Mouse (Mus musculus): ENCODE measurements at regions not wholly inside any gene's neighbourhood (a gene's known extent, or its start where the extent isn't known, plus 50 kb on each side); places are given as distances from the start of the nearest gene placed in this dataset.

GRCm38 (mm10) chr17:63575316-63576007 is 75.6 kb upstream of the Fbxl17 start:
- no peaks in the 10 kb centered on the region for H3K36me3 ChIP-seq
- no peak overlapping the region for H3K4me3 ChIP-seq
- no peaks in the 10 kb centered on the region for H3K9me3 ChIP-seq
- no peak overlapping the region for H3K9ac ChIP-seq
- H3K4me1 ChIP-seq, result no peaks in the 10 kb centered on the region
- no peak overlapping the region for H3K27ac ChIP-seq
- 0 out of 2 replicates have a peak, but pooled peaks cover 2% of the 10 kb centered on the region for H3K27me3 ChIP-seq
- H3K4me2 ChIP-seq, result no peak overlapping the region
- no peak for ATAC-seq (ENCODE audit: insufficient number of reproducible peaks, insufficient read depth, low FRiP score, low TSS enrichment, low read depth)
- 35% methylated on average over 4 of the region's 4 CpGs for WGBS

GRCm38 (mm10) chr17:63582870-63583269 is 83.1 kb upstream of the Fbxl17 start:
- WGBS, result 72% methylated on average over 4 of the region's 4 CpGs
- ATAC-seq (ENCODE audit: insufficient number of reproducible peaks, insufficient read depth, low FRiP score, low TSS enrichment, low read depth), result no peak
- Histone ChIP-seq H3K9me3 (no peaks in the 10 kb centered on the region), H3K9ac (no peak overlapping the region), H3K4me2 (no peak overlapping the region), H3K27me3 (no peaks in the 10 kb centered on the region), H3K4me1 (no peaks in the 10 kb centered on the region), H3K4me3 (no peak overlapping the region), H3K36me3 (no peaks in the 10 kb centered on the region), H3K27ac (no peak overlapping the region)

GRCm38 (mm10) chr17:63607021-63607751 is 107.4 kb upstream of the Fbxl17 start:
- no peaks in the 10 kb centered on the region for H3K27me3 ChIP-seq

GRCm38 (mm10) chr17:63622726-63623125 is 122.9 kb upstream of the Fbxl17 start:
- Histone ChIP-seq H3K36me3 (no peaks in the 10 kb centered on the region), H3K27me3 (no peaks in the 10 kb centered on the region), H3K9ac (no peak overlapping the region), H3K27ac (no peak overlapping the region), H3K9me3 (no peaks in the 10 kb centered on the region), H3K4me1 (no peaks in the 10 kb centered on the region), H3K4me3 (no peak overlapping the region), H3K4me2 (no peak overlapping the region)
- WGBS, result 48% methylated on average over 3 of the region's 3 CpGs
- ATAC-seq (ENCODE audit: insufficient number of reproducible peaks, insufficient read depth, low FRiP score, low TSS enrichment, low read depth), result no peak

More at GRCm38 (mm10) chr17:63607021-63607751, 107.4 kb upstream of the Fbxl17 start:
- H3K4me2 ChIP-seq, result no peak overlapping the region
- H3K9me3 ChIP-seq, result no peaks in the 10 kb centered on the region
- no peak overlapping the region for H3K9ac ChIP-seq
- no peaks in the 10 kb centered on the region for H3K36me3 ChIP-seq
- WGBS, result 46% methylated on average over 7 of the region's 7 CpGs
- no peak overlapping the region for H3K4me3 ChIP-seq
- H3K4me1 ChIP-seq, result no peaks in the 10 kb centered on the region
- H3K27ac ChIP-seq, result peak overlapping the region; percentile 23; the same call in 1 of the 2 replicates
- ATAC-seq (ENCODE audit: insufficient number of reproducible peaks, insufficient read depth, low FRiP score, low TSS enrichment, low read depth), result no peak

GRCm38 (mm10) chr17:63637598-63637997 is 137.8 kb upstream of the Fbxl17 start:
- H3K4me1 ChIP-seq, result no peaks in the 10 kb centered on the region
- no peak overlapping the region for H3K4me2 ChIP-seq
- no peak for ATAC-seq (ENCODE audit: insufficient number of reproducible peaks, insufficient read depth, low FRiP score, low TSS enrichment, low read depth)
- no peak overlapping the region for H3K9ac ChIP-seq
- no peaks in the 10 kb centered on the region for H3K9me3 ChIP-seq
- no peak overlapping the region for H3K27ac ChIP-seq
- H3K4me3 ChIP-seq, result no peak overlapping the region
- no peaks in the 10 kb centered on the region for H3K36me3 ChIP-seq
- H3K27me3 ChIP-seq, result no peaks in the 10 kb centered on the region
- 88% methylated on average over 2 of the region's 2 CpGs for WGBS

GRCm38 (mm10) chr17:63644390-63644789 is 144.6 kb upstream of the Fbxl17 start:
- Histone ChIP-seq H3K9ac (no peak overlapping the region), H3K27me3 (no peaks in the 10 kb centered on the region), H3K36me3 (no peaks in the 10 kb centered on the region), H3K4me3 (no peak overlapping the region), H3K4me2 (no peak overlapping the region), H3K9me3 (0 out of 2 replicates have a peak, but pooled peaks cover 2% of the 10 kb centered on the region), H3K4me1 (no peaks in the 10 kb centered on the region), H3K27ac (no peak overlapping the region)
- WGBS, result 83% methylated on average over 4 of the region's 4 CpGs
- ATAC-seq (ENCODE audit: insufficient number of reproducible peaks, insufficient read depth, low FRiP score, low TSS enrichment, low read depth), result no peak

GRCm38 (mm10) chr17:63657687-63658086 is 157.9 kb upstream of the Fbxl17 start:
- Histone ChIP-seq H3K27me3 (no peaks in the 10 kb centered on the region), H3K27ac (no peak overlapping the region), H3K36me3 (no peaks in the 10 kb centered on the region), H3K4me3 (no peak overlapping the region), H3K4me1 (peaks cover 18% of the 10 kb centered on the region; the same call in 1 of the 2 replicates), H3K9ac (no peak overlapping the region), H3K4me2 (no peak overlapping the region), H3K9me3 (no peaks in the 10 kb centered on the region)
- WGBS, result 76% methylated on average over 6 of the region's 6 CpGs
- ATAC-seq (ENCODE audit: insufficient number of reproducible peaks, insufficient read depth, low FRiP score, low TSS enrichment, low read depth), result no peak

GRCm38 (mm10) chr17:63660841-63661481 is 161.1 kb upstream of the Fbxl17 start:
- WGBS, result 45% methylated on average over 13 of the region's 13 CpGs
- H3K27me3 ChIP-seq, result no peaks in the 10 kb centered on the region
- no peak overlapping the region for H3K9ac ChIP-seq
- no peaks in the 10 kb centered on the region for H3K9me3 ChIP-seq
- peak; percentile 43; the same call in 1 of the 2 replicates for ATAC-seq (ENCODE audit: insufficient number of reproducible peaks, insufficient read depth, low FRiP score, low TSS enrichment, low read depth)
- H3K4me1 ChIP-seq, result peaks cover 18% of the 10 kb centered on the region; the same call in 1 of the 2 replicates
- peak overlapping the region; percentile 72 for H3K27ac ChIP-seq
- no peaks in the 10 kb centered on the region for H3K36me3 ChIP-seq
- H3K4me2 ChIP-seq, result no peak overlapping the region
- H3K4me3 ChIP-seq, result no peak overlapping the region

- H3K27ac ChIP-seq, result no peak overlapping the region; the same call in none of the 2 replicates
- H3K4me3 ChIP-seq, result no peak overlapping the region
- WGBS, result 89% methylated on average over 4 of the region's 4 CpGs
- no peaks in the 10 kb centered on the region for H3K36me3 ChIP-seq
- no peak overlapping the region for H3K4me2 ChIP-seq
- no peak overlapping the region for H3K9ac ChIP-seq
- no peaks in the 10 kb centered on the region for H3K27me3 ChIP-seq
- ATAC-seq (ENCODE audit: insufficient number of reproducible peaks, insufficient read depth, low FRiP score, low TSS enrichment, low read depth), result no peak
- H3K9me3 ChIP-seq, result no peaks in the 10 kb centered on the region
- peaks cover 18% of the 10 kb centered on the region; the same call in 1 of the 2 replicates for H3K4me1 ChIP-seq
Observed at GRCm38 (mm10) chr17:63661584-63661983, 161.8 kb upstream of the Fbxl17 start.

GRCm38 (mm10) chr17:63662251-63662650 is 162.4 kb upstream of the Fbxl17 start:
- Histone ChIP-seq H3K4me3 (no peak overlapping the region), H3K9ac (no peak overlapping the region), H3K36me3 (no peaks in the 10 kb centered on the region), H3K4me2 (peak overlapping the region; percentile 33; the same call in 1 of the 2 replicates), H3K9me3 (no peaks in the 10 kb centered on the region), H3K4me1 (peaks cover 18% of the 10 kb centered on the region; the same call in 1 of the 2 replicates), H3K27ac (no peak overlapping the region), H3K27me3 (no peaks in the 10 kb centered on the region)
- no peak for ATAC-seq (ENCODE audit: insufficient number of reproducible peaks, insufficient read depth, low FRiP score, low TSS enrichment, low read depth)
- 46% methylated on average over 12 of the region's 12 CpGs for WGBS

- H3K4me1 ChIP-seq, result no peaks in the 10 kb centered on the region; the same call in 1 of the 2 replicates
- H3K9ac ChIP-seq, result no peak overlapping the region
- 85% methylated on average over 8 of the region's 8 CpGs for WGBS
- no peak overlapping the region for H3K4me2 ChIP-seq
- no peak overlapping the region for H3K4me3 ChIP-seq
- H3K27ac ChIP-seq, result no peak overlapping the region
- ATAC-seq (ENCODE audit: insufficient number of reproducible peaks, insufficient read depth, low FRiP score, low TSS enrichment, low read depth), result no peak
- no peaks in the 10 kb centered on the region for H3K36me3 ChIP-seq
- no peaks in the 10 kb centered on the region for H3K27me3 ChIP-seq
- no peaks in the 10 kb centered on the region for H3K9me3 ChIP-seq
Observed at GRCm38 (mm10) chr17:63676791-63677190, 177.0 kb upstream of the Fbxl17 start.

Measured in embryonic facial prominence, embryonic 13.5 days (tissue).